Mouse (Mus musculus) stomach, embryonic 16.5 days (tissue): ENCODE data around the gene Med4. TPM values are rescaled to one million over a fixed set of nuclear protein-coding genes. Genes with fewer than 3 reads are reported as not detected.
"Not testable (repeated sequence)": the region's sequence is repeated elsewhere in the genome, so short reads cannot be mapped to it uniquely, and the experiment has no call there.

Experiments used
- ATAC-seq: fragments of 200-750 bp; cut with Nextera tagmentation; 2 replicates; pipeline ENCODE4 v1.8.0; 2017; ENCODE audit warnings: moderate number of reproducible peaks, moderate TSS enrichment; ENCODE audit not compliant: insufficient read depth, low FRiP score
- H3K27ac ChIP-seq: fragments of 300-500 bp; sonication (generic); 2 replicates; pipeline ENCODE4 v1.5.1; 2014; ENCODE audit warnings: low read length
- H3K27me3 ChIP-seq: fragments of 300-500 bp; sonication (generic); 2 replicates; pipeline ENCODE4 v1.6.1; 2014; ENCODE audit warnings: low read length, control low read depth, mixed read lengths; ENCODE audit not compliant: control insufficient read depth, insufficient read depth
- H3K36me3 ChIP-seq: fragments of 300-500 bp; sonication (generic); 2 replicates; pipeline ENCODE4 v1.6.1; 2014; ENCODE audit warnings: low read length; ENCODE audit not compliant: control insufficient read depth, insufficient read depth
- H3K4me1 ChIP-seq: fragments of 300-500 bp; sonication (generic); 2 replicates; pipeline ENCODE4 v1.6.1; 2014; ENCODE audit warnings: low read length, control low read depth, mixed read lengths; ENCODE audit not compliant: control insufficient read depth, insufficient read depth
- H3K4me2 ChIP-seq: fragments of 300-500 bp; sonication (generic); 2 replicates; pipeline ENCODE4 v1.6.1; 2014; ENCODE audit warnings: low read depth, low read length, mixed read lengths
- H3K4me3 ChIP-seq: fragments of 300-500 bp; sonication (generic); replicated peaks from 2 replicates; pipeline ENCODE4 v1.5.1; 2014; ENCODE audit warnings: mild to moderate bottlenecking, low read length
- H3K9ac ChIP-seq: fragments of 300-500 bp; sonication (generic); 2 replicates; pipeline ENCODE4 v1.6.1; 2014; ENCODE audit warnings: low read length
- H3K9me3 ChIP-seq: fragments of 300-500 bp; sonication (generic); replicated peaks from 2 replicates; pipeline ENCODE4 v1.6.1; 2016; ENCODE audit warnings: low read length, control low read depth; ENCODE audit not compliant: control insufficient read depth
- WGBS: fragments of 180-500 bp; shearing (Covaris S2); extraction: QIAGEN DNeasy Blood & Tissue Kit; methylation state at CpG from one replicate; pipeline ENCODE4 v1.1.7; 2014; 5-methylcytosine and 5-hydroxymethylcytosine counted together
- polyA plus RNA-seq: library from polyadenylated mRNA; unstranded; fragments of >200 nt; fragmentation: Nextera tagmentation; extraction: Ambion mirVana; gene quantifications from 2 replicates; pipeline ENCODE4 v1.2.1, GENCODE M21; 2015

The Med4 gene
- polyA plus RNA-seq, 1 experiment from 2014 or later = 68.3 TPM

- peaks cover 12% of the 10 kb centered on the region for H3K4me1 ChIP-seq
- H3K27me3 ChIP-seq = no peaks in the 10 kb centered on the region
- 48% methylated on average over 11 of the region's 11 CpGs for WGBS
- no peak overlapping the region for H3K27ac ChIP-seq
- no peak overlapping the region for H3K4me3 ChIP-seq
- H3K36me3 ChIP-seq = no peaks in the 10 kb centered on the region
- H3K9ac ChIP-seq = no peak overlapping the region
- H3K9me3 ChIP-seq = no peaks in the 10 kb centered on the region
- ATAC-seq = no peak
- H3K4me2 ChIP-seq = no peak overlapping the region
Observed at GRCm38 (mm10) chr14:73507702-73508376, 2.0 kb upstream of the Med4 start.

DNA sequence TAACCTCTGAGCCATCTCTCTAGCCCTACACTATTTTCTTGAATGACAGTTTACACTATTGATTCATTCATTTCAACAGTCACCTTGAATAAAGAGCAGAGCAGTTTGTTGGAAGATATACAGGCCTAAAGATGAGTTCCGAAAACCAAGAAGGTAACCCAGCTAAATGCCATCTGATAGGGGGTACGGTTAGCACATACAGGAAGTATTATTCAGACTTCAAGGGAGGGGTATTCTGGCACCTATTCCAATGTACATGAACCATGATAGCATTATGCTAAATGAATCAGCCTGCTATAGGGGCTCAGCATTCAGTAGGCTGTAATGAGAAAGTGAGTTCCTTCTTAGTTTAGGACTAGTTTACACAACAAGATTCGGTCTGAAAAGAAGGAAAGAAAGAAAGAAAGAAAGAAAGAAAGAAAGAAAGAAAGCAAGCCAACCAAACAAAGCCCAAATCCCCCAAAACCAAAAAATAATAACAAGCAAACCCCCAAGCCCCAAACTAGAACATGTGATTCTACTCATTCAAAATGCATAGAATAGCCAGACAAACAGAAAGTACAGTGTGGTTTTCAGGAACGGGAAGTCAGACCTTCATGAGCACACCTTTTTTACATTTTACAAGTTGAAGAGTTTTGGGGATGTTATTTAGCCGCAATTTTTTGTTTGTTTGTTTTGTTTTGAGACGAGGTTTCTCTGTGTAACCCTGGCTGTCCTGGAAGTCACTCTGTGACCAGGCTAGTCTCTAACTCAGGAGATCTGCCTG, 1.0 kb upstream of the Med4 start:
- H3K9me3 ChIP-seq = no peaks in the 10 kb centered on the region
- H3K27me3 ChIP-seq = no peaks in the 10 kb centered on the region
- H3K9ac ChIP-seq = no peak overlapping the region
- H3K4me2 ChIP-seq = no peak overlapping the region
- H3K27ac ChIP-seq = no peak overlapping the region
- H3K36me3 ChIP-seq = no peaks in the 10 kb centered on the region
- ATAC-seq = no peak
- peaks cover 11% of the 10 kb centered on the region; the same call in 1 of the 2 replicates for H3K4me1 ChIP-seq
- WGBS = 92% methylated on average over 6 of the region's 6 CpGs
- no peak overlapping the region for H3K4me3 ChIP-seq

DNA sequence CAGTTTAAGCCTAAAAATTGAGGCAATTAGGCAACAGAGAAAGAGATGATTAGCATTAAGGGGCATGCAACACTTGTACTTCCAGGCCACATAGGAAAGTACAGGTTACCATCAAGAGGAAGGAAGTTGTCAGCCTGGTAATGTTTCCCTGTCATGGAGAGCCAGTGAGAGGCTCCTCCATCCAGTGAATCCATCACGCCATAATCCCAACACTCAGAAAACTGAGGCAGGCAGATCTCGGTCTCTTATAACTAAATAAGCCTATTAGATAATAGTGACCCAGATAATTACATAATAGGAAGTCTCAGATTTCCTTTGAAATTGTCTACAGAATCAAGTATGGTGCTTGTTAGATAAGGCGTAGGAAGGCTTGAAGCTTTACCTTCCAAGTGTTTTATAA, 14.3 kb downstream of the Med4 start:
- WGBS = 75% methylated on average over 3 of the region's 3 CpGs
- H3K4me1 ChIP-seq = no peaks in the 10 kb centered on the region
- H3K36me3 ChIP-seq = no peaks in the 10 kb centered on the region
- no peak for ATAC-seq
- no peak overlapping the region for H3K4me3 ChIP-seq
- no peak overlapping the region for H3K27ac ChIP-seq
- H3K4me2 ChIP-seq = peak overlapping the region; percentile 52; the same call in 1 of the 2 replicates
- H3K9ac ChIP-seq = no peak overlapping the region
- H3K9me3 ChIP-seq = no peaks in the 10 kb centered on the region
- no peaks in the 10 kb centered on the region for H3K27me3 ChIP-seq

- under 1% methylated on average over 39 of the region's 41 CpGs for WGBS
Observed at GRCm38 (mm10) chr14:73524766-73525448, 15.1 kb downstream of the Med4 start, which contains the start of gene Sucla2. Sucla2 (plus strand) TSS chr14:73525319.

GRCm38 (mm10) chr14:73528661-73529060, 18.8 kb downstream of the Med4 start:
- not testable (repeated sequence) for H3K27me3 ChIP-seq, H3K4me2 ChIP-seq, H3K9me3 ChIP-seq, H3K36me3 ChIP-seq, H3K27ac ChIP-seq, H3K9ac ChIP-seq, H3K4me1 ChIP-seq, ATAC-seq, H3K4me3 ChIP-seq
- WGBS = 78% methylated on average over 3 of the region's 3 CpGs

More at GRCm38 (mm10) chr14:73524766-73525448, 15.1 kb downstream of the Med4 start, which contains the start of gene Sucla2:
- H3K4me1 ChIP-seq = no peaks in the 10 kb centered on the region
- peak within 1 kb of the TSS; percentile 87 for H3K27ac ChIP-seq
- peak; percentile 99 for ATAC-seq
- H3K9me3 ChIP-seq = no peaks in the 10 kb centered on the region
- H3K9ac ChIP-seq = peak within 1 kb of the TSS; percentile 80
- peak within 1 kb of the TSS; percentile 52 for H3K4me2 ChIP-seq
- H3K4me3 ChIP-seq = peak within 1 kb of the TSS; percentile 57
- H3K36me3 ChIP-seq = no peaks in the 10 kb centered on the region
- H3K27me3 ChIP-seq = no peaks in the 10 kb centered on the region

- Histone ChIP-seq H3K4me3 (no peak overlapping the region), H3K27ac (no peak overlapping the region), H3K27me3 (no peaks in the 10 kb centered on the region), H3K9ac (no peak overlapping the region), H3K36me3 (no peaks in the 10 kb centered on the region), H3K4me2 (no peak overlapping the region), H3K9me3 (no peaks in the 10 kb centered on the region), H3K4me1 (no peaks in the 10 kb centered on the region)
- WGBS = 64% methylated on average over 6 of the region's 6 CpGs
- no peak for ATAC-seq
Observed at GRCm38 (mm10) chr14:73533755-73534465, 24.1 kb downstream of the Med4 start.

DNA sequence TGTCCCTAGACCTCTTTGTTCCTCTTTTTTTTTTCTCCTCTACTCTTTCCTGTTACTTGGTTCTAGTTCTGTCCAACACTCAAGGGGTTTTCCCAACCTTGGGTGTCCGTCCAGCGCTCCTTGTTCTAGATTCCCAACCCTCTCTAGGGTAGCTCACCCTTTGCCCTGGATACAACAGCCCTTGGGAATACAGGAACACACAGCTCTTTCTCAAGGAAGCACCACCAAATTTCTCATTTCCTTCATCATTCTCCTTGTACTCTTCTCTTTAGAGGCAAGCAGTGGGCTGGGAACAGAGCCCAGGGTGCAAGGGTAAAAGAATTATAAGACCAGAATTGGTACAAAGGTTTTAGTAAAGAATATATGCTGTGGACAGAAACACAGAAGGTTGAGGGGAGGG, 25.8 kb downstream of the Med4 start:
- Histone ChIP-seq H3K9ac (no peak overlapping the region), H3K27ac (no peak overlapping the region), H3K27me3 (no peaks in the 10 kb centered on the region; the same call in 1 of the 2 replicates), H3K4me2 (no peak overlapping the region), H3K4me3 (no peak overlapping the region), H3K9me3 (no peaks in the 10 kb centered on the region), H3K36me3 (no peaks in the 10 kb centered on the region), H3K4me1 (no peaks in the 10 kb centered on the region)
- no peak for ATAC-seq
- WGBS = 81% methylated on average over 2 of the region's 2 CpGs

- Histone ChIP-seq H3K36me3 (no peaks in the 10 kb centered on the region), H3K4me1 (no peaks in the 10 kb centered on the region), H3K9me3 (no peaks in the 10 kb centered on the region), H3K9ac (no peak overlapping the region), H3K4me3 (no peak overlapping the region), H3K27ac (no peak overlapping the region), H3K4me2 (no peak overlapping the region), H3K27me3 (no peaks in the 10 kb centered on the region; the same call in 1 of the 2 replicates)
- ATAC-seq = no peak
- 72% methylated on average over 6 of the region's 6 CpGs for WGBS
Observed at GRCm38 (mm10) chr14:73543781-73544180, 34.0 kb downstream of the Med4 start.
